In genomic region chr9:64231171-64231570, GRCm38 (mm10) we compare ENCODE assay signal across 10 mouse cellular contexts. TPM values are rescaled to one million over a fixed set of nuclear protein-coding genes. Genes with fewer than 3 reads are reported as not detected.
DNase-seq lines count a peak whose midpoint lies in the region; ATAC-seq lines count a peak whose summit lies in the region.
"Had no signal": no experiment of that assay in that cellular context is flagged by ENCODE, and none has a peak within 500 bp of the region (broad histone marks: within the 10 kb centered on the region; RNA-seq: fewer than 3 reads in every experiment).

No protein-coding gene starts in this region.

- H3K4me1 ChIP-seq in heart, embryonic 12.5 days (replicated peaks), result peaks cover 43% of the 10 kb centered on the region
- peaks cover 59% of the 10 kb centered on the region for H3K4me1 ChIP-seq in kidney, embryonic 15.5 days

- no peaks in the 10 kb centered on the region for H3K9me3 ChIP-seq in heart, embryonic 12.5 days (replicated peaks)
- H3K9me3 ChIP-seq in kidney, embryonic 15.5 days (replicated peaks), result no peaks in the 10 kb centered on the region

- 0 out of 2 replicates have a peak overlapping the region, but pooled peaks have one; percentile 20 for H3K27ac ChIP-seq in heart, embryonic 12.5 days (ENCODE audit: poor library complexity, severe bottlenecking)
- peak overlapping the region; percentile 71 for H3K27ac ChIP-seq in kidney, embryonic 15.5 days

- intact Hi-C loops in heart, postnatal 25 days (cut with DNase I), result loop anchor here (2.0 kb wide), 1 partner anchor 22 kb away; the partner anchor contains the start of gene Map2k1

- H3K4me2 ChIP-seq in heart, embryonic 12.5 days, result no peak overlapping the region
- no peak overlapping the region for H3K4me2 ChIP-seq in kidney, embryonic 15.5 days

- H3K36me3 ChIP-seq in heart, embryonic 12.5 days, result 0 out of 2 replicates have a peak, but pooled peaks cover 5% of the 10 kb centered on the region
- H3K36me3 ChIP-seq in kidney, embryonic 15.5 days, result 0 out of 2 replicates have a peak, but pooled peaks cover 4% of the 10 kb centered on the region

- no peak overlapping the region for H3K4me3 ChIP-seq in heart, embryonic 12.5 days
- H3K4me3 ChIP-seq in kidney, embryonic 15.5 days (replicated peaks), result no peak overlapping the region

- H3K27me3 ChIP-seq in heart, embryonic 12.5 days (replicated peaks), result no peaks in the 10 kb centered on the region
- H3K27me3 ChIP-seq in kidney, embryonic 15.5 days, result no peaks in the 10 kb centered on the region

- 40% methylated on average over 5 of the region's 5 CpGs for WGBS in heart, embryonic 12.5 days
- 54% methylated on average over 5 of the region's 5 CpGs for WGBS in kidney, embryonic 15.5 days

- DNase-seq in heart, adult 11 months, result peak; percentile 93
- DNase-seq in heart, postnatal 25 days (ENCODE audit: low spot score), result no peak
- peak; percentile 30 for DNase-seq in brain, adult 2 months (ENCODE audit: low read depth, low spot score)
- DNase-seq in cerebellum, adult 18-20 months, result no peak
- no peak for DNase-seq in right cerebral cortex, postnatal 25 days
- DNase-seq: adrenal gland, postnatal 10 days had no signal

- ATAC-seq in heart, embryonic 12.5 days (ENCODE audit: insufficient number of reproducible peaks, low FRiP score), result no peak
- no peak for ATAC-seq in kidney, embryonic 15.5 days (replicated peaks; ENCODE audit: low FRiP score)
- no peak for ATAC-seq in megakaryocyte progenitor cell, adult 5-6 weeks (replicated peaks; ENCODE audit: poor library complexity)
- ATAC-seq: CD4-positive, CD25-positive, alpha-beta regulatory T cell, adult 4 months had no signal

- no peak overlapping the region for H3K9ac ChIP-seq in heart, embryonic 12.5 days
- no peak overlapping the region for H3K9ac ChIP-seq in kidney, embryonic 15.5 days

RNA-seq across cellular contexts. Expression of gene Uchl4, which starts 3.8 kb away (rescaled TPM):
- total RNA-seq in heart, postnatal 25 days (2021), result 1 to 10 TPM; 1.7 to 2.0 TPM
- polyA plus RNA-seq in heart, embryonic 12.5 days (2016; fragmentation: Nextera tagmentation; extraction: Ambion mirVana), result 2.7 and 2.8 TPM in 2 replicates
- polyA plus RNA-seq in kidney, embryonic 15.5 days (2015; fragmentation: Nextera tagmentation; extraction: Ambion mirVana), result 2.9 and 3.0 TPM in 2 replicates
- total RNA-seq in megakaryocyte progenitor cell, adult 5-6 weeks (2015), result 0.62 and 0.88 TPM in 2 replicates
- 1.1 and 1.4 TPM in 2 replicates for total RNA-seq in megakaryocyte progenitor cell, adult 5-6 weeks (2017)

RNA-seq across cellular contexts. Expression of gene Map2k1, which starts 22.3 kb away (rescaled TPM):
- 10 to 100 TPM; 49.6 to 55.2 TPM for total RNA-seq in heart, postnatal 25 days (2021)
- polyA plus RNA-seq in heart, embryonic 12.5 days (2016; fragmentation: Nextera tagmentation; extraction: Ambion mirVana), result 99.7 and 100 TPM in 2 replicates
- 80.4 and 81.7 TPM in 2 replicates for polyA plus RNA-seq in kidney, embryonic 15.5 days (2015; fragmentation: Nextera tagmentation; extraction: Ambion mirVana)
- 34.0 and 38.3 TPM in 2 replicates for total RNA-seq in megakaryocyte progenitor cell, adult 5-6 weeks (2015)
- 47.0 and 54.7 TPM in 2 replicates for total RNA-seq in megakaryocyte progenitor cell, adult 5-6 weeks (2017)

RNA-seq across cellular contexts. Expression of gene Tipin, which starts 50.2 kb away (rescaled TPM):
- total RNA-seq in heart, postnatal 25 days (2021), result 10 to 100 TPM in 1 of 2 experiments, 1 to 10 TPM in 1; 10.0 to 10.8 TPM
- 130 and 133 TPM in 2 replicates for polyA plus RNA-seq in heart, embryonic 12.5 days (2016; fragmentation: Nextera tagmentation; extraction: Ambion mirVana)
- 245 and 252 TPM in 2 replicates for polyA plus RNA-seq in kidney, embryonic 15.5 days (2015; fragmentation: Nextera tagmentation; extraction: Ambion mirVana)
- total RNA-seq in megakaryocyte progenitor cell, adult 5-6 weeks (2015), result 280 and 286 TPM in 2 replicates
- total RNA-seq in megakaryocyte progenitor cell, adult 5-6 weeks (2017), result 316 and 335 TPM in 2 replicates

RNA-seq across cellular contexts. Expression of gene Snapc5, which starts 52.1 kb away (rescaled TPM):
- total RNA-seq in heart, postnatal 25 days (2021), result 10 to 100 TPM; 21.6 to 23.5 TPM
- 21.9 and 23.0 TPM in 2 replicates for polyA plus RNA-seq in heart, embryonic 12.5 days (2016; fragmentation: Nextera tagmentation; extraction: Ambion mirVana)
- polyA plus RNA-seq in kidney, embryonic 15.5 days (2015; fragmentation: Nextera tagmentation; extraction: Ambion mirVana), result 34.3 and 35.6 TPM in 2 replicates
- 16.5 and 20.7 TPM in 2 replicates for total RNA-seq in megakaryocyte progenitor cell, adult 5-6 weeks (2015)
- total RNA-seq in megakaryocyte progenitor cell, adult 5-6 weeks (2017), result 47.4 and 48.2 TPM in 2 replicates

RNA-seq across cellular contexts. Expression of gene Rpl4, which starts 58.0 kb away (rescaled TPM):
- total RNA-seq in heart, postnatal 25 days (2021), result 100 to 1,000 TPM; 433 to 462 TPM
- 801 and 832 TPM in 2 replicates for polyA plus RNA-seq in heart, embryonic 12.5 days (2016; fragmentation: Nextera tagmentation; extraction: Ambion mirVana)
- 1,178 and 1,188 TPM in 2 replicates for polyA plus RNA-seq in kidney, embryonic 15.5 days (2015; fragmentation: Nextera tagmentation; extraction: Ambion mirVana)
- total RNA-seq in megakaryocyte progenitor cell, adult 5-6 weeks (2015), result 4,149 and 4,331 TPM in 2 replicates
- 2,914 and 3,251 TPM in 2 replicates for total RNA-seq in megakaryocyte progenitor cell, adult 5-6 weeks (2017)

Comparison
In these comparisons a context has a peak if more than half of its experiments do, and no peak if none do; other contexts are left out.
1. DNase-seq: peak in heart, adult 11 months (single experiment) and brain, adult 2 months (single experiment); none in heart, postnatal 25 days (single experiment), cerebellum, adult 18-20 months (0 of 2) and right cerebral cortex, postnatal 25 days (single experiment).
2. RNA of gene Tipin, which starts 50.2 kb away (total RNA-seq): 280 to 335 TPM in megakaryocyte progenitor cell, adult 5-6 weeks; 10.0 to 10.8 TPM in heart, postnatal 25 days; every median in the first group is over 10 times any median in the second.